Mouse (Mus musculus) myocyte (in vitro differentiated cells): ENCODE results near the gene Banf2. TPM values are rescaled to one million over a fixed set of nuclear protein-coding genes. Genes with fewer than 3 reads are reported as not detected.

Experiments
- H3K27me3 ChIP-seq: one replicate; pipeline ENCODE4 v1.6.1; 2011; ENCODE audit not compliant: control insufficient read depth, insufficient read depth, insufficient read length
- H3K36me3 ChIP-seq: one replicate; pipeline ENCODE4 v1.6.1; 2011; ENCODE audit not compliant: control insufficient read depth, insufficient read depth
- H3K4me2 ChIP-seq: one replicate; pipeline ENCODE4 v1.6.1; 2011; ENCODE audit warnings: low read depth, control low read depth
- H3K4me3 ChIP-seq: one replicate; pipeline ENCODE4 v1.5.1; 2011; ENCODE audit warnings: mild to moderate bottlenecking, control low read depth, moderate library complexity
- H3K79me2 ChIP-seq: one replicate; pipeline ENCODE4 v1.6.1; 2011; ENCODE audit not compliant: control insufficient read depth, insufficient read depth
- H3ac ChIP-seq: one replicate; pipeline ENCODE4 v1.6.1; 2011; ENCODE audit not compliant: control insufficient read depth, insufficient read length
- CEBPB ChIP-seq: IDR thresholded peaks from 2 replicates; pipeline ENCODE4 v1.6.1; 2011; ENCODE audit warnings: mild to moderate bottlenecking, moderate library complexity; ENCODE audit not compliant: poor library complexity, insufficient read depth, severe bottlenecking
- E2F4 ChIP-seq: IDR thresholded peaks from one replicate; pipeline ENCODE4 v1.6.1; 2011; ENCODE audit warnings: mild to moderate bottlenecking, control low read depth, moderate library complexity; ENCODE audit not compliant: insufficient read depth
- MAX ChIP-seq: IDR thresholded peaks from one replicate; pipeline ENCODE4 v1.6.1; 2011; ENCODE audit warnings: low read depth, mild to moderate bottlenecking, control low read depth
- MYOD1 ChIP-seq, 3 experiments: IDR thresholded peaks; one replicate each; pipeline ENCODE4 v1.6.1; 2011; ENCODE audit warnings: control low read depth in 2 of 3, low read depth in 2 of 3, mild to moderate bottlenecking in 2 of 3, moderate library complexity in 1 of 3; ENCODE audit not compliant: insufficient read length in 2 of 3, control insufficient read depth in 1 of 3
- MYOG ChIP-seq, 3 experiments: IDR thresholded peaks; one replicate each; pipeline ENCODE4 v1.6.1; 2011; ENCODE audit warnings: control low read depth in 2 of 3, low read depth in 2 of 3, mild to moderate bottlenecking in 2 of 3; ENCODE audit not compliant: insufficient read length in 2 of 3, control insufficient read depth in 1 of 3, insufficient read depth in 1 of 3
- POLR2A ChIP-seq: IDR thresholded peaks from one replicate; pipeline ENCODE4 v1.6.1; 2011; ENCODE audit warnings: low read depth, mild to moderate bottlenecking, control low read depth, moderate library complexity; ENCODE audit not compliant: insufficient read length
- POLR2AphosphoS2 ChIP-seq: IDR thresholded peaks from one replicate; pipeline ENCODE4 v1.6.1; 2011; ENCODE audit warnings: low read depth, control low read depth; ENCODE audit not compliant: insufficient read length
- REST ChIP-seq: IDR thresholded peaks from one replicate; pipeline ENCODE4 v1.6.1; 2011; ENCODE audit warnings: mild to moderate bottlenecking, control low read depth, moderate library complexity; ENCODE audit not compliant: insufficient read depth, insufficient read length
- SRF ChIP-seq: IDR thresholded peaks from one replicate; pipeline ENCODE4 v1.6.1; 2011; ENCODE audit warnings: low read depth; ENCODE audit not compliant: control insufficient read depth, insufficient read length
- TCF12 ChIP-seq: IDR thresholded peaks from one replicate; pipeline ENCODE4 v1.6.1; 2011; ENCODE audit warnings: mild to moderate bottlenecking, control low read depth; ENCODE audit not compliant: poor library complexity, insufficient read depth, severe bottlenecking
- TCF3 ChIP-seq: IDR thresholded peaks from one replicate; pipeline ENCODE4 v1.6.1; 2011; ENCODE audit warnings: low read depth, control low read depth; ENCODE audit not compliant: insufficient read length
- USF1 ChIP-seq: IDR thresholded peaks from one replicate; pipeline ENCODE4 v1.6.1; 2011; ENCODE audit warnings: low read depth, mild to moderate bottlenecking, control low read depth, moderate library complexity
- polyA plus RNA-seq: library from polyadenylated mRNA; unstranded; fragments of >200 nt; fragmentation: generic; extraction: Trizol; gene quantifications from one replicate; pipeline ENCODE4 v1.2.1, GENCODE M21; 2012; ENCODE audit warnings: missing spikeins

Gene Banf2
- polyA plus RNA-seq, 1 experiment: not detected

- H3K4me2 ChIP-seq: peak overlapping the region; percentile 75
- peak overlapping the region; percentile 99 for H3ac ChIP-seq
- H3K4me3 ChIP-seq: peak overlapping the region; percentile 36
- H3K79me2 ChIP-seq: peaks cover 48% of the 10 kb centered on the region
- no peaks in the 10 kb centered on the region for H3K27me3 ChIP-seq
- TF ChIP-seq POLR2AphosphoS2 (peak; percentile 51), MYOG (IDR thresholded peaks at IDR 0.05; ENCODE audit: control insufficient read depth in 1 of 3, insufficient read depth in 1 of 3, insufficient read length in 2 of 3, low read depth in 2 of 3) (peak in 1 of 3 experiments; percentile 16), TCF3 (no peak), SRF (peak; percentile 22), POLR2A (no peak)
- no peaks in the 10 kb centered on the region for H3K36me3 ChIP-seq
These were observed 22.4 kb upstream of the Banf2 start for GRCm38 (mm10) chr2:144010282-144011044.

- TF ChIP-seq SRF (peak; percentile 66), E2F4 (no peak), REST (peak; percentile 54), POLR2AphosphoS2 (peak; percentile 97), USF1 (no peak), MYOD1 (IDR thresholded peaks at IDR 0.05; ENCODE audit: control insufficient read depth in 1 of 3, insufficient read length in 2 of 3, low read depth in 2 of 3) (peak in 2 of 3 experiments; percentile 9 to 60), MAX (no peak), MYOG (IDR thresholded peaks at IDR 0.05; ENCODE audit: control insufficient read depth in 1 of 3, insufficient read depth in 1 of 3, insufficient read length in 2 of 3, low read depth in 2 of 3) (peak in 2 of 3 experiments; percentile 40 to 45), POLR2A (peak; percentile 99)
- no peaks in the 10 kb centered on the region for H3K36me3 ChIP-seq
- H3K27me3 ChIP-seq: no peaks in the 10 kb centered on the region
- H3K4me2 ChIP-seq: peak within 1 kb of the TSS; percentile 75
- peak within 1 kb of the TSS; percentile 99 for H3ac ChIP-seq
- H3K4me3 ChIP-seq: peak within 1 kb of the TSS; percentile 36
- H3K79me2 ChIP-seq: peaks cover 41% of the 10 kb centered on the region
These were observed 21.7 kb upstream of the Banf2 start, which contains the start of gene Rrbp1 for GRCm38 (mm10) chr2:144011080-144011551. Gene Rrbp1, minus strand, starts transcription at chr2:144011263.

GRCm38 (mm10) chr2:144014051-144014450, 18.8 kb upstream of the Banf2 start:
- H3ac ChIP-seq: no peak overlapping the region
- no peak for TF ChIP-seq REST
- TF ChIP-seq E2F4: no peak
- no peak for TF ChIP-seq MAX
- no peak for TF ChIP-seq CEBPB
- TF ChIP-seq MYOD1 (IDR thresholded peaks at IDR 0.05; ENCODE audit: control insufficient read depth in 1 of 3, insufficient read length in 2 of 3, low read depth in 2 of 3): no peak
- TF ChIP-seq SRF: no peak
- TF ChIP-seq POLR2A: no peak
- H3K4me3 ChIP-seq: no peak overlapping the region
- no peaks in the 10 kb centered on the region for H3K27me3 ChIP-seq
- peaks cover 12% of the 10 kb centered on the region for H3K79me2 ChIP-seq
- no peak overlapping the region for H3K4me2 ChIP-seq
- no peaks in the 10 kb centered on the region for H3K36me3 ChIP-seq

DNA sequence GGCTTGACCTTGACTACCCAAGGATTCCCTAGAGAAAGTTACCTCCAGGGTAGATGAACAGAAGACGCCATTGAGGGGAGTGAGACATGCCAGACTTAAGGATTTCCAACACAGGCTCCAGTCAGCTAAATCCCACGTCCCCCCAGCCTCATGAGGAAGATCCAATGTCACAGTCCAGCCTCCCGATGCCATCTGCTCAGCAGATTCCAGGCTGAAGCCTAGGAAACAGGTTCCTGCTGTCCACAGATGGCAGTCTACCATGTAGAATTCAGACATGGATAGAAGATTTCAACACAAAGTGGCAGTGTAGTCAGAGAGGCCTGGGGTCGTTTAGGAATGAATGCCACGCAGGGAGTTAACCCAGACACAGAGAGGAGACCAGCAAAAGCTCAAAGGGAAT, 18.4 kb upstream of the Banf2 start:
- no peak overlapping the region for H3K4me2 ChIP-seq
- peaks cover 8% of the 10 kb centered on the region for H3K79me2 ChIP-seq
- no peak overlapping the region for H3K4me3 ChIP-seq
- no peak overlapping the region for H3ac ChIP-seq
- no peak for TF ChIP-seq POLR2AphosphoS2
- TF ChIP-seq MYOD1 (IDR thresholded peaks at IDR 0.05; ENCODE audit: control insufficient read depth in 1 of 3, insufficient read length in 2 of 3, low read depth in 2 of 3): no peak
- TF ChIP-seq E2F4: no peak
- no peak for TF ChIP-seq REST
- TF ChIP-seq MAX: no peak
- TF ChIP-seq USF1: no peak
- no peak for TF ChIP-seq MYOG (IDR thresholded peaks at IDR 0.05; ENCODE audit: control insufficient read depth in 1 of 3, insufficient read depth in 1 of 3, insufficient read length in 2 of 3, low read depth in 2 of 3)
- TF ChIP-seq TCF3: no peak
- TF ChIP-seq TCF12: no peak
- no peak for TF ChIP-seq SRF
- no peak for TF ChIP-seq POLR2A
- no peak for TF ChIP-seq CEBPB
- no peaks in the 10 kb centered on the region for H3K27me3 ChIP-seq
- H3K36me3 ChIP-seq: no peaks in the 10 kb centered on the region

DNA sequence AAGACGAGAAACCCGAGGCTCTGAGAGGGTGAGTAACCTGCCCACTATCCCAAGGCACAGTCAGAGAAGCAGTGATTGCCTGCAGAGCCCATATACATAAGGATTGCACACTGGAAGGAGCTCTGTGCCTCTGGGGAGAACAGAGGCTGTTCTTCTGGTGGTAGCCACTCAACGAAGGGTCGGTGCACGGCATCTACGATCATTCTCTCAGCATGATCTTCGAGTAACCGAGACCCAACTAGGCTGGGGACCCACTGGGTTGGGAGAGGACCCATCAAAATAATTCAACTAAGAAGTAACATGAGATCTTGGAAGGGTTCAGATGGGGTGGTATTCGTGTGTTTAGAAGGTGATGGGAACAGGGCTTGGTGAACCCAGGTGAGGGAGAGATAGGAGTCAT, 17.0 kb upstream of the Banf2 start:
- TF ChIP-seq POLR2AphosphoS2: no peak
- no peak for TF ChIP-seq POLR2A
- no peak for TF ChIP-seq CEBPB
- no peak for TF ChIP-seq REST
- no peak for TF ChIP-seq USF1
- Histone ChIP-seq H3K36me3 (no peaks in the 10 kb centered on the region), H3ac (no peak overlapping the region), H3K4me2 (no peak overlapping the region), H3K4me3 (no peak overlapping the region), H3K27me3 (no peaks in the 10 kb centered on the region), H3K79me2 (no peaks in the 10 kb centered on the region)
